Mouse (Mus musculus): ENCODE measurements around the gene Ube2a. TPM values are rescaled to one million over a fixed set of nuclear protein-coding genes. Genes with fewer than 3 reads are reported as not detected.

Gene Ube2a
- polyA plus RNA-seq, 1 experiment from 2014 or later, result 117 TPM

- Histone ChIP-seq H3K4me2 (ENCODE audit: low read length) (no peak overlapping the region), H3K9me3 (ENCODE audit: control insufficient read depth, low read length) (no peaks in the 10 kb centered on the region), H3K27me3 (replicated peaks; ENCODE audit: control insufficient read depth, insufficient read depth, low read length) (no peaks in the 10 kb centered on the region), H3K36me3 (ENCODE audit: control insufficient read depth, insufficient read depth, low read length) (no peaks in the 10 kb centered on the region), H3K27ac (ENCODE audit: low read depth) (no peak overlapping the region), H3K9ac (ENCODE audit: low read length) (no peak overlapping the region), H3K4me1 (replicated peaks; ENCODE audit: control insufficient read depth, insufficient read depth, low read length) (no peaks in the 10 kb centered on the region), H3K4me3 (ENCODE audit: low read depth, low read length) (no peak overlapping the region)
- ATAC-seq (replicated peaks; ENCODE audit: low FRiP score, low TSS enrichment, low read depth) (no peak), DNase-seq (ENCODE audit: low spot score) (no peak)
- 73% methylated on average over 7 of the region's 7 CpGs for WGBS
These were observed 34.3 kb upstream of the Ube2a start for GRCm38 (mm10) chrX:36839391-36839790.

GRCm38 (mm10) chrX:36841698-36842097, 32.0 kb upstream of the Ube2a start:
- no peaks in the 10 kb centered on the region for H3K9me3 ChIP-seq (ENCODE audit: control insufficient read depth, low read length)
- H3K27ac ChIP-seq (ENCODE audit: low read depth), result no peak overlapping the region
- no peak for DNase-seq (ENCODE audit: low spot score)
- 84% methylated on average over 6 of the region's 6 CpGs for WGBS
- no peaks in the 10 kb centered on the region for H3K27me3 ChIP-seq (replicated peaks; ENCODE audit: control insufficient read depth, insufficient read depth, low read length)
- no peaks in the 10 kb centered on the region for H3K4me1 ChIP-seq (replicated peaks; ENCODE audit: control insufficient read depth, insufficient read depth, low read length)
- H3K4me3 ChIP-seq (ENCODE audit: low read depth, low read length), result no peak overlapping the region
- no peak overlapping the region for H3K4me2 ChIP-seq (ENCODE audit: low read length)
- no peak for ATAC-seq (replicated peaks; ENCODE audit: low FRiP score, low TSS enrichment, low read depth)
- H3K36me3 ChIP-seq (ENCODE audit: control insufficient read depth, insufficient read depth, low read length), result no peaks in the 10 kb centered on the region
- H3K9ac ChIP-seq (ENCODE audit: low read length), result no peak overlapping the region

DNA sequence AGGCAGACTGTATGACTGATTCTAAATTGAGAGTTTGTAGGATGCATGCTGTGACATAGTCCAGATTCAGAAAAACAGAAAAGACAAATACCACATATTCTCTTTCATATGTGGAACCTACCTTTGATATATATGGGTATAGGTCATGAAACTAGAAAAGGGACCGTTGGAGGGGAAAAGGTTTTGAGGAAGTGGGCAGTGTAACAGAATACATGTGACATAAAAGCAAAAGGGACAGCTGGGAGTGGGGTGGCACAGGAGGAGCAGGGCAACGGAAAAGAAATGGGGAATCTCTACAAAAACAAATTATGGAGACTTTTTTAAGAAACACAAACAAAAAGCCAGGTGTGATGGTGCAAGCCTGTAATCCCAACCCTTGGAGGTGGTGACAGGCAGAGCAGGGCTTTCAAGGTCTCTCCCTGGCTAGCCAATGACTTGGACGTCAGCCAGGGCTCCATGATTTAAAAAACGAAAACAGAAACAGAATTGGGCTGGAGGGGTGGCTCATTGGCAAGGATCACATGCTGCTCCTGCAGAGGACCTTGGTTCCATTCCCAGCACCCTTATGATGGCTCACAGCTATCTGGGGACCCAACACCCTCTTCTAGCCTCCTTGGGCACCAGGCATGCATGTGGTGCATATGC, 30.2 kb upstream of the Ube2a start:
- Histone ChIP-seq H3K4me1 (replicated peaks; ENCODE audit: control insufficient read depth, insufficient read depth, low read length) (no peaks in the 10 kb centered on the region), H3K9me3 (ENCODE audit: control insufficient read depth, low read length) (no peaks in the 10 kb centered on the region), H3K4me3 (ENCODE audit: low read depth, low read length) (no peak overlapping the region), H3K9ac (ENCODE audit: low read length) (no peak overlapping the region), H3K27me3 (replicated peaks; ENCODE audit: control insufficient read depth, insufficient read depth, low read length) (no peaks in the 10 kb centered on the region), H3K4me2 (ENCODE audit: low read length) (no peak overlapping the region), H3K27ac (ENCODE audit: low read depth) (no peak overlapping the region), H3K36me3 (ENCODE audit: control insufficient read depth, insufficient read depth, low read length) (no peaks in the 10 kb centered on the region)
- ATAC-seq (replicated peaks; ENCODE audit: low FRiP score, low TSS enrichment, low read depth) (no peak), DNase-seq (ENCODE audit: low spot score) (no peak)
- WGBS, result 80% methylated on average over 4 of the region's 4 CpGs

DNA sequence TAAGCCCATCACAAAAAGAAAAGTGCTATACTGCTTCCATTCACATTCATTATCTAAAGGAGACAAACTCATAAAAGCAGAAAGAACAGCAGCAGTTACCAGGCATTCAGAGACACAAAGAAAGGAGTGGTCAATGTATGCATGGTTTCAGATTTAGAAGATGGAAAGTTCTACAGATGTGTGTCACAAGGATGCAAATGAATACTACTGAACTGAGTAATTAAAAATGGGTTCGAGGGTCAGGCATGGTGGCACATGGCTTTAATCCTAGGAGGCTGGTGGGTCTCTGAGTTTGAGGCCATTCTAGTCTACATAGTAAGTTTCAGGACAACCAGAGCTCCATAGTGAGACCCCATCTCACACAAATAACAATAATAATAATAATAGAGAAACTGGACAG, 26.5 kb upstream of the Ube2a start:
- no peak overlapping the region for H3K4me3 ChIP-seq (ENCODE audit: low read depth, low read length)
- H3K36me3 ChIP-seq (ENCODE audit: control insufficient read depth, insufficient read depth, low read length), result no peaks in the 10 kb centered on the region
- H3K9me3 ChIP-seq (ENCODE audit: control insufficient read depth, low read length), result no peaks in the 10 kb centered on the region
- H3K27me3 ChIP-seq (replicated peaks; ENCODE audit: control insufficient read depth, insufficient read depth, low read length), result no peaks in the 10 kb centered on the region
- ATAC-seq (replicated peaks; ENCODE audit: low FRiP score, low TSS enrichment, low read depth), result no peak
- H3K4me1 ChIP-seq (replicated peaks; ENCODE audit: control insufficient read depth, insufficient read depth, low read length), result no peaks in the 10 kb centered on the region
- H3K4me2 ChIP-seq (ENCODE audit: low read length), result no peak overlapping the region
- 91% methylated on average over 1 of the region's 1 CpGs for WGBS
- no peak overlapping the region for H3K9ac ChIP-seq (ENCODE audit: low read length)
- H3K27ac ChIP-seq (ENCODE audit: low read depth), result no peak overlapping the region
- no peak for DNase-seq (ENCODE audit: low spot score)

DNA sequence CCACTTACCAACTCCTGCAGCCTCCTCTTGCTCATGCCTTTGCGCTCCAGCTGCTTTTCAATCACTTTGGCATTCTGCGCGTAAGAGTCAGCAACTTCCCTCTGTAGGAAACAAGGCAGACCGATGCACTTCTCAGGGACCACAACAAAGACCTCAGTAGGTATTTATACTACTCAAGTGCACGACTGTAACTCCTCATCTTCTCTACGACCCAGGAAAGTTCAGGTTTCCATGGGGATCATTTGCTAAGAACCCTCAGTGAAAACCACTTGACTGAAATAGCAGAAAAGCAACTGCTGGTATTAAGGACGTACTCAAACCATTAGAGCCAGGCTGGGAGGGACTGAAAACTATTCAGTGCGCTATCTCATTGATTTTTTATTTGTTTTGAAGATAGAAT, 21.1 kb upstream of the Ube2a start:
- ATAC-seq (replicated peaks; ENCODE audit: low FRiP score, low TSS enrichment, low read depth) (no peak), DNase-seq (ENCODE audit: low spot score) (no peak)
- no peak overlapping the region for H3K4me3 ChIP-seq (ENCODE audit: low read depth, low read length)
- no peaks in the 10 kb centered on the region for H3K9me3 ChIP-seq (ENCODE audit: control insufficient read depth, low read length)
- no peaks in the 10 kb centered on the region for H3K36me3 ChIP-seq (ENCODE audit: control insufficient read depth, insufficient read depth, low read length)
- H3K27me3 ChIP-seq (replicated peaks; ENCODE audit: control insufficient read depth, insufficient read depth, low read length), result no peaks in the 10 kb centered on the region
- WGBS, result 92% methylated on average over 8 of the region's 8 CpGs
- no peaks in the 10 kb centered on the region for H3K4me1 ChIP-seq (replicated peaks; ENCODE audit: control insufficient read depth, insufficient read depth, low read length)
- H3K9ac ChIP-seq (ENCODE audit: low read length), result no peak overlapping the region
- H3K4me2 ChIP-seq (ENCODE audit: low read length), result no peak overlapping the region
- no peak overlapping the region for H3K27ac ChIP-seq (ENCODE audit: low read depth)

GRCm38 (mm10) chrX:36863766-36864608, 9.7 kb upstream of the Ube2a start:
- ATAC-seq (replicated peaks; ENCODE audit: low FRiP score, low TSS enrichment, low read depth) (peak; percentile 87), DNase-seq (ENCODE audit: low spot score) (peak; percentile 85)
- peak overlapping the region; percentile 45 for H3K4me3 ChIP-seq (ENCODE audit: low read depth, low read length)
- WGBS, result 15% methylated on average over 34 of the region's 44 CpGs
- no peaks in the 10 kb centered on the region for H3K9me3 ChIP-seq (ENCODE audit: control insufficient read depth, low read length)
- peak overlapping the region; percentile 54 for H3K4me2 ChIP-seq (ENCODE audit: low read length)
- no peaks in the 10 kb centered on the region for H3K27me3 ChIP-seq (replicated peaks; ENCODE audit: control insufficient read depth, insufficient read depth, low read length)
- H3K9ac ChIP-seq (ENCODE audit: low read length), result peak overlapping the region; percentile 45
- H3K4me1 ChIP-seq (replicated peaks; ENCODE audit: control insufficient read depth, insufficient read depth, low read length), result no peaks in the 10 kb centered on the region
- no peaks in the 10 kb centered on the region for H3K36me3 ChIP-seq (ENCODE audit: control insufficient read depth, insufficient read depth, low read length)
- H3K27ac ChIP-seq (ENCODE audit: low read depth), result no peak overlapping the region; the same call in 1 of the 2 replicates

DNA sequence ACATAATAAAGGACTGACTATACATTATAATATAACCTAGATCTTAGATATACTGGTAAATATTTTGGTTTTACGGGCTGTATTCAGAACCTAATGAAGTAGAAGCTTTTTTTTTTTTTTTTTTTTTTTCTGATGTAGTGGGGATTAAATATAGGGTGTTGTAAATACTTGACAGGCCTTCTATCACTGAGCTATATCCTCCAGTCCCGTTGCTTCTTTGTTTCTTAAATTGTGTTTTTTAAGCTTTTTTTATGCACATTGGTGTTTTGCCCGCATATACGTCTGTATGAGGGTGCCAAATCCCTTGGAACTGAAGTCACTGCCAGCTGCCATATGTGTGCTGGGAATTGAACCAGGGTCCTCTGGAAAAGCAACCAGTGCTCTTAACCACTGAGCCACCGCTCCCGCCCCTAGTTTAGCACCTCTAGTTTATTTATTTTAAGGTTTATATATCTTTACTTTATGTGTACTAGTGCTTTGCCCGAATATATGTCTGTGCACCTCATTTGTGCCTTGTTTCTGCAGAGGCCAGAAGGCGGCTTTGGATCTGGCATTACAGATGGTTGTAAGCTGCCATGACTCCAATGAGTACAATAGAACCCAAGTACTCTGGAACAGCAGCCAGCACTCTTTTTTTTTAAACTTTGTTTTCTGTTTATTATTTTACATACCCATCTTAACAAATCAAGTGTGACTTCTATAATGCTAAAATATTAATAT, 8.9 kb upstream of the Ube2a start:
- no peak for ATAC-seq (replicated peaks; ENCODE audit: low FRiP score, low TSS enrichment, low read depth)
- DNase-seq (ENCODE audit: low spot score), result no peak

GRCm38 (mm10) chrX:36870372-36870771, 3.3 kb upstream of the Ube2a start:
- no peak for DNase-seq (ENCODE audit: low spot score)
- no peaks in the 10 kb centered on the region for H3K9me3 ChIP-seq (ENCODE audit: control insufficient read depth, low read length)
- H3K9ac ChIP-seq (ENCODE audit: low read length), result no peak overlapping the region
- no peaks in the 10 kb centered on the region for H3K27me3 ChIP-seq (replicated peaks; ENCODE audit: control insufficient read depth, insufficient read depth, low read length)
- H3K36me3 ChIP-seq (ENCODE audit: control insufficient read depth, insufficient read depth, low read length), result no peaks in the 10 kb centered on the region
- H3K4me1 ChIP-seq (replicated peaks; ENCODE audit: control insufficient read depth, insufficient read depth, low read length), result no peaks in the 10 kb centered on the region; the same call in 1 of the 2 replicates
- no peak overlapping the region for H3K4me3 ChIP-seq (ENCODE audit: low read depth, low read length)
- no peak overlapping the region for H3K27ac ChIP-seq (ENCODE audit: low read depth)
- no peak for ATAC-seq (replicated peaks; ENCODE audit: low FRiP score, low TSS enrichment, low read depth)
- H3K4me2 ChIP-seq (ENCODE audit: low read length), result no peak overlapping the region
- 77% methylated on average over 3 of the region's 3 CpGs for WGBS

More for the DNA sequence above, 8.9 kb upstream of the Ube2a start:
- Histone ChIP-seq H3K36me3 (ENCODE audit: control insufficient read depth, insufficient read depth, low read length) (no peaks in the 10 kb centered on the region), H3K9ac (ENCODE audit: low read length) (no peak overlapping the region), H3K27ac (ENCODE audit: low read depth) (no peak overlapping the region), H3K4me2 (ENCODE audit: low read length) (peak overlapping the region; percentile 43), H3K27me3 (replicated peaks; ENCODE audit: control insufficient read depth, insufficient read depth, low read length) (no peaks in the 10 kb centered on the region), H3K9me3 (ENCODE audit: control insufficient read depth, low read length) (no peaks in the 10 kb centered on the region), H3K4me3 (ENCODE audit: low read depth, low read length) (peak overlapping the region; percentile 45), H3K4me1 (replicated peaks; ENCODE audit: control insufficient read depth, insufficient read depth, low read length) (no peaks in the 10 kb centered on the region)
- WGBS, result 57% methylated on average over 8 of the region's 8 CpGs
